Mouse (Mus musculus) heart, postnatal 4 days (tissue): ENCODE measurements around the gene Prkar1b. TPM values are rescaled to one million over a fixed set of nuclear protein-coding genes. Genes with fewer than 3 reads are reported as not detected.

Experiments
- DNase-seq: peaks from one replicate; pipeline ENCODE4 v3.0.0; 2021
- total RNA-seq, 2 experiments: library from RNA; stranded (reverse); gene quantifications; 2 replicates each; pipeline ENCODE4 v1.2.3; 2021

Prkar1b gene
- total RNA-seq, 2 experiments from 2014 or later: 2.3 to 2.8 TPM

GRCm38 (mm10) chr5:139145726-139146125, 4.1 kb downstream of the Prkar1b start:
- DNase-seq: no peak

GRCm38 (mm10) chr5:139143890-139144289, 5.9 kb downstream of the Prkar1b start:
- no peak for DNase-seq

- DNase-seq: peak; percentile 67
These were observed 8.5 kb downstream of the Prkar1b start for GRCm38 (mm10) chr5:139141326-139141725.

GRCm38 (mm10) chr5:139140589-139140988, 9.2 kb downstream of the Prkar1b start:
- DNase-seq: no peak

GRCm38 (mm10) chr5:139138926-139139472, 10.8 kb downstream of the Prkar1b start:
- DNase-seq: no peak

GRCm38 (mm10) chr5:139138261-139138925, 11.4 kb downstream of the Prkar1b start:
- DNase-seq: peak; percentile 43

- no peak for DNase-seq
These were observed 12.6 kb downstream of the Prkar1b start for GRCm38 (mm10) chr5:139137176-139137575.

- no peak for DNase-seq
These were observed 13.5 kb downstream of the Prkar1b start for GRCm38 (mm10) chr5:139136341-139136740.

- DNase-seq: no peak
These were observed 15.3 kb downstream of the Prkar1b start for GRCm38 (mm10) chr5:139134501-139134900.

- no peak for DNase-seq
These were observed 19.4 kb downstream of the Prkar1b start for GRCm38 (mm10) chr5:139130351-139130750.

- no peak for DNase-seq
These were observed 20.1 kb downstream of the Prkar1b start for GRCm38 (mm10) chr5:139129572-139130151.

- no peak for DNase-seq
These were observed 20.7 kb downstream of the Prkar1b start for GRCm38 (mm10) chr5:139129078-139129477.

GRCm38 (mm10) chr5:139128476-139129065, 21.2 kb downstream of the Prkar1b start:
- DNase-seq: no peak

- no peak for DNase-seq
These were observed 24.1 kb downstream of the Prkar1b start for GRCm38 (mm10) chr5:139125717-139126116.

- no peak for DNase-seq
These were observed 30.9 kb downstream of the Prkar1b start for GRCm38 (mm10) chr5:139118961-139119276.

GRCm38 (mm10) chr5:139118139-139118960, 31.5 kb downstream of the Prkar1b start:
- peak; percentile 36 for DNase-seq

GRCm38 (mm10) chr5:139115507-139115906, 34.3 kb downstream of the Prkar1b start:
- no peak for DNase-seq

GRCm38 (mm10) chr5:139114876-139115275, 34.9 kb downstream of the Prkar1b start:
- DNase-seq: no peak

- DNase-seq: no peak
These were observed 37.4 kb downstream of the Prkar1b start for GRCm38 (mm10) chr5:139112418-139112817.

- no peak for DNase-seq
These were observed 37.8 kb downstream of the Prkar1b start for GRCm38 (mm10) chr5:139111991-139112390.

- no peak for DNase-seq
These were observed 39.5 kb downstream of the Prkar1b start for GRCm38 (mm10) chr5:139110140-139110855.

- peak; percentile 27 for DNase-seq
These were observed 42.0 kb downstream of the Prkar1b start for GRCm38 (mm10) chr5:139107815-139108214.
